Mouse (Mus musculus): ENCODE data around the gene Itgb7.

GRCm38 (mm10) chr15:102263037-102263436 lies 31.3 kb upstream of the Itgb7 start:
- TF ChIP-seq CTCF (IDR thresholded peaks at IDR 0.05; ENCODE audit: insufficient read depth, low read length) (no peak), POLR2A (IDR thresholded peaks at IDR 0.05; ENCODE audit: borderline replicate concordance, extremely low read depth, low read depth, low read length) (no peak)
